Mouse (Mus musculus): ENCODE data around the gene Fkbp8. TPM values are rescaled to one million over a fixed set of nuclear protein-coding genes. Genes with fewer than 3 reads are reported as not detected.

Gene Fkbp8
- total RNA-seq, 4 experiments from 2014 or later: 135 to 145 (median 137) TPM

Other genes with a start within 250 kb of the Fkbp8 start
- gene Homer3, start 244.9 kb upstream of the Fkbp8 start, total RNA-seq (2022): 1 to 10 TPM; 7.8 to 9.1 (median 8.0) TPM
- gene Ddx49, start 225.2 kb upstream of the Fkbp8 start, total RNA-seq (2022): 10 to 100 TPM; 26.0 to 34.5 (median 31.9) TPM
- gene Cope, start 225.2 kb upstream of the Fkbp8 start, total RNA-seq (2022): 100 to 1,000 TPM; 148 to 165 (median 161) TPM
- gene Cers1, start 211.9 kb upstream of the Fkbp8 start, total RNA-seq (2022): under 1 TPM; 0.14 to 0.53 (median 0.38) TPM
- under 1 TPM in 3 of 4 experiments, not detected in 1; 0.23 to 0.85 (median 0.41) TPM for gene Gdf1, start 197.9 kb upstream of the Fkbp8 start, total RNA-seq (2022)
- gene Upf1, start 174.4 kb upstream of the Fkbp8 start, total RNA-seq (2022): 10 to 100 TPM; 46.7 to 48.8 (median 47.5) TPM
- 1 to 10 TPM; 4.7 to 7.7 (median 6.2) TPM for gene Comp, start 154.2 kb upstream of the Fkbp8 start, total RNA-seq (2022)
- 1 to 10 TPM; 7.5 to 9.8 (median 7.6) TPM for gene Crtc1, start 88.1 kb upstream of the Fkbp8 start, total RNA-seq (2022)
- gene Klhl26, start 50.8 kb upstream of the Fkbp8 start, total RNA-seq (2022): 1 to 10 TPM; 8.1 to 9.3 (median 8.4) TPM
- gene Tmem59l, start 40.4 kb upstream of the Fkbp8 start, total RNA-seq (2022): not detected
- gene Crlf1, start 34.6 kb upstream of the Fkbp8 start, total RNA-seq (2022): under 1 TPM in 2 of 4 experiments, not detected in 2; 0.57 to 0.97 TPM
- gene Rex1bd, start 21.0 kb upstream of the Fkbp8 start, total RNA-seq (2022): 100 to 1,000 TPM; 118 to 133 (median 124) TPM
- 1,000 to 10,000 TPM; 1,436 to 1,703 (median 1,558) TPM for gene Uba52, start 16.9 kb upstream of the Fkbp8 start, total RNA-seq (2022)
- 100 to 1,000 TPM in 3 of 4 experiments, 10 to 100 TPM in 1; 97.9 to 114 (median 103) TPM for gene Kxd1, start 232 bp downstream of the Fkbp8 start, total RNA-seq (2022)
- gene Ell, start 11.7 kb downstream of the Fkbp8 start, total RNA-seq (2022): 10 to 100 TPM in 3 of 4 experiments, 1 to 10 TPM in 1; 9.3 to 12.4 (median 10.6) TPM
- gene Isyna1, start 66.6 kb downstream of the Fkbp8 start, total RNA-seq (2022): 10 to 100 TPM; 15.5 to 37.5 (median 23.7) TPM
- gene Ssbp4, start 81.1 kb downstream of the Fkbp8 start, total RNA-seq (2022): 10 to 100 TPM; 29.1 to 34.1 (median 31.3) TPM
- gene Lrrc25, start 88.4 kb downstream of the Fkbp8 start, total RNA-seq (2022): 1 to 10 TPM; 1.4 to 2.3 (median 1.8) TPM
- gene Gdf15, start 104.7 kb downstream of the Fkbp8 start, total RNA-seq (2022): 1 to 10 TPM in 2 of 4 experiments, under 1 TPM in 2; 0.69 to 1.9 (median 1.2) TPM
- gene Pgpep1, start 132.7 kb downstream of the Fkbp8 start, total RNA-seq (2022): 10 to 100 TPM; 40.0 to 57.7 (median 44.4) TPM
- 10 to 100 TPM; 57.9 to 67.1 (median 63.4) TPM for gene Lsm4, start 145.5 kb downstream of the Fkbp8 start, total RNA-seq (2022)
- gene Jund, start 171.2 kb downstream of the Fkbp8 start, total RNA-seq (2022): 100 to 1,000 TPM in 3 of 4 experiments, 10 to 100 TPM in 1; 84.2 to 134 (median 114) TPM
- under 1 TPM in 1 of 4 experiments, not detected in 3; 0.06 TPM for gene Iqcn, start 175.7 kb downstream of the Fkbp8 start, total RNA-seq (2022)
- not detected for gene Gm3336, start 190.8 kb downstream of the Fkbp8 start, total RNA-seq (2022)
- gene Pde4c, start 196.0 kb downstream of the Fkbp8 start, total RNA-seq (2022): 1 to 10 TPM; 1.8 to 3.7 (median 2.4) TPM
- gene Rab3a, start 227.0 kb downstream of the Fkbp8 start, total RNA-seq (2022): 10 to 100 TPM; 46.3 to 60.7 (median 50.6) TPM
- gene Mpv17l2, start 233.2 kb downstream of the Fkbp8 start, total RNA-seq (2022): 10 to 100 TPM; 23.2 to 32.5 (median 27.7) TPM
- 10 to 100 TPM; 19.3 to 24.1 (median 22.2) TPM for gene Pik3r2, start 249.0 kb downstream of the Fkbp8 start, total RNA-seq (2022)